In the genomic region with DNA sequence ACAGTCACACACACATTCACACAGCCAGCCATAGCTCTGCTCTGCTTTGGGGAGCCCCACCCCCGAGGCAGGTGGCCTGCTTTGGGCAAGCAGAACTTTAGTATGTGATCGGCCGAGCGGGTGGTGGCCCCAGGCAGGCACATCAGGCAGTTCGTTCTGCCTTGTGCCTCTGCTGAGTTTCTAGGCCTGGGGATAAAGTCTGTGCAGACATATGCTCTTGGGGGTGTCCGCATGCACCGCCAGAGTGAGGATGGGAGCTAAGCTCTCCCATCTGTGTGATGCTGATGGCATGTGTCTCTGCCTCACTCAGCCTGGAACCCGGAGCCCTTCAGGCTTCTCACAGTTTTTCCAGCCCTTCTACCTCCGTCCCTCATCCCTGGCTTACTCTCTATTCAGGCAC, we compare ENCODE assay signal across 16 mouse cellular contexts.
A peak's percentile ranks its signal among the peaks of the same experiment; 100 is the strongest.
DNase-seq lines count a peak whose midpoint lies in the region; ATAC-seq lines count a peak whose summit lies in the region.
"Had no signal": no experiment of that assay in that cellular context is flagged by ENCODE, and none has a peak within 500 bp of the region (broad histone marks: within the 10 kb centered on the region; RNA-seq: fewer than 3 reads in every experiment).

No protein-coding gene starts in this region.

- WGBS in midbrain, embryonic 10.5 days, result 72% methylated on average over 9 of the region's 9 CpGs
- WGBS in midbrain, embryonic 14.5 days, result 47% methylated on average over 9 of the region's 9 CpGs
- 42% methylated on average over 9 of the region's 9 CpGs for WGBS in forebrain, embryonic 16.5 days

- peaks cover 57% of the 10 kb centered on the region for H3K4me1 ChIP-seq in midbrain, embryonic 10.5 days
- H3K4me1 ChIP-seq in midbrain, embryonic 14.5 days (ENCODE audit: control insufficient read depth, insufficient read depth, low read length), result peaks cover 58% of the 10 kb centered on the region
- H3K4me1 ChIP-seq in forebrain, embryonic 16.5 days (replicated peaks; ENCODE audit: control insufficient read depth, insufficient read depth, low read length), result peaks cover 34% of the 10 kb centered on the region
- H3K4me1 ChIP-seq: liver, embryonic 12.5 days had no signal

- H3K27ac ChIP-seq in midbrain, embryonic 10.5 days (replicated peaks), result 0 out of 2 replicates have a peak overlapping the region, but pooled peaks have one; percentile 33
- no peak overlapping the region for H3K27ac ChIP-seq in midbrain, embryonic 14.5 days (replicated peaks; ENCODE audit: low read depth, low read length)
- no peak overlapping the region for H3K27ac ChIP-seq in forebrain, embryonic 16.5 days (ENCODE audit: low read length)
- H3K27ac ChIP-seq: kidney, postnatal 0 days; liver, embryonic 12.5 days; macrophage; midbrain, embryonic 15.5 days had no signal

- no peaks in the 10 kb centered on the region for H3K36me3 ChIP-seq in midbrain, embryonic 10.5 days
- H3K36me3 ChIP-seq in midbrain, embryonic 14.5 days (ENCODE audit: control insufficient read depth, insufficient read depth, low read length), result no peaks in the 10 kb centered on the region
- H3K36me3 ChIP-seq in forebrain, embryonic 16.5 days (ENCODE audit: control insufficient read depth, insufficient read depth), result no peaks in the 10 kb centered on the region
- H3K36me3 ChIP-seq: G1E; liver, embryonic 12.5 days; midbrain, embryonic 15.5 days had no signal

- H3K9me3 ChIP-seq in midbrain, embryonic 10.5 days (replicated peaks), result no peaks in the 10 kb centered on the region
- no peaks in the 10 kb centered on the region for H3K9me3 ChIP-seq in midbrain, embryonic 14.5 days (ENCODE audit: control insufficient read depth, low read length)
- no peaks in the 10 kb centered on the region for H3K9me3 ChIP-seq in forebrain, embryonic 16.5 days (ENCODE audit: control insufficient read depth, low read length)
- H3K9me3 ChIP-seq: liver, embryonic 12.5 days; midbrain, embryonic 15.5 days had no signal

- H3K27me3 ChIP-seq in midbrain, embryonic 10.5 days (ENCODE audit: low read depth, poor library complexity, severe bottlenecking), result no peaks in the 10 kb centered on the region
- no peaks in the 10 kb centered on the region for H3K27me3 ChIP-seq in midbrain, embryonic 14.5 days (ENCODE audit: control insufficient read depth, insufficient read depth, low read length)
- H3K27me3 ChIP-seq in forebrain, embryonic 16.5 days (replicated peaks; ENCODE audit: control insufficient read depth, insufficient read depth, low read length), result no peaks in the 10 kb centered on the region
- H3K27me3 ChIP-seq: liver, embryonic 12.5 days; midbrain, embryonic 15.5 days had no signal

- DNase-seq in midbrain, embryonic 10.5 days (ENCODE audit: low spot score), result no peak
- DNase-seq in midbrain, embryonic 14.5 days, result no peak
- peak; percentile 37 for DNase-seq in brain, adult 2 months (ENCODE audit: low read depth, low spot score)
- peak; percentile 44 to 53 for DNase-seq in layer of hippocampus, postnatal 10 days (ENCODE audit: low spot score in 2 of 2)
- no peak for DNase-seq in urinary bladder, adult 2 months (ENCODE audit: low spot score)
- DNase-seq in lung, postnatal 25 days (ENCODE audit: low spot score), result no peak
- DNase-seq: gastrocnemius, postnatal 10 days; left cerebral cortex, postnatal 4 days; lung, embryonic 14.5 days had no signal

- ATAC-seq in midbrain, embryonic 14.5 days (ENCODE audit: low FRiP score, low TSS enrichment), result no peak
- ATAC-seq in forebrain, embryonic 16.5 days, result 0 out of 2 replicates have a peak, but pooled peaks have one; percentile 45
- ATAC-seq: intestine, postnatal 0 days; liver, embryonic 12.5 days; midbrain, embryonic 15.5 days had no signal

- H3K9ac ChIP-seq in midbrain, embryonic 14.5 days (replicated peaks; ENCODE audit: low read length), result no peak overlapping the region
- no peak overlapping the region for H3K9ac ChIP-seq in forebrain, embryonic 16.5 days (replicated peaks; ENCODE audit: low read depth, low read length)
- H3K9ac ChIP-seq: liver, embryonic 12.5 days; lung, embryonic 14.5 days; midbrain, embryonic 15.5 days had no signal

- H3K4me3 ChIP-seq in midbrain, embryonic 10.5 days, result no peak overlapping the region
- H3K4me3 ChIP-seq in midbrain, embryonic 14.5 days (replicated peaks; ENCODE audit: low read depth, low read length), result no peak overlapping the region
- H3K4me3 ChIP-seq in forebrain, embryonic 16.5 days (replicated peaks; ENCODE audit: low read length), result no peak overlapping the region
- H3K4me3 ChIP-seq: liver, embryonic 12.5 days; midbrain, embryonic 15.5 days had no signal

- no peak overlapping the region for H3K4me2 ChIP-seq in midbrain, embryonic 14.5 days (ENCODE audit: low read length)
- H3K4me2 ChIP-seq in forebrain, embryonic 16.5 days (ENCODE audit: low read length), result no peak overlapping the region
- H3K4me2 ChIP-seq: liver, embryonic 12.5 days; lung, embryonic 14.5 days; midbrain, embryonic 15.5 days had no signal

Comparison
In these comparisons a context has a peak if more than half of its experiments do, and no peak if none do; other contexts are left out.
1. DNase-seq: peak in brain, adult 2 months (single experiment) and layer of hippocampus, postnatal 10 days (2 of 2); none in midbrain, embryonic 10.5 days (single experiment), midbrain, embryonic 14.5 days (single experiment), urinary bladder, adult 2 months (single experiment) and lung, postnatal 25 days (single experiment).